Mouse (Mus musculus) WW6 (cell line): ENCODE measurements around the gene Mtfr2.

ENCODE experiments used
- DNase-seq: peaks from one replicate; pipeline ENCODE4 v3.0.0-alpha.2; 2013; ENCODE audit warnings: low read depth, low spot score

The Mtfr2 gene

DNA sequence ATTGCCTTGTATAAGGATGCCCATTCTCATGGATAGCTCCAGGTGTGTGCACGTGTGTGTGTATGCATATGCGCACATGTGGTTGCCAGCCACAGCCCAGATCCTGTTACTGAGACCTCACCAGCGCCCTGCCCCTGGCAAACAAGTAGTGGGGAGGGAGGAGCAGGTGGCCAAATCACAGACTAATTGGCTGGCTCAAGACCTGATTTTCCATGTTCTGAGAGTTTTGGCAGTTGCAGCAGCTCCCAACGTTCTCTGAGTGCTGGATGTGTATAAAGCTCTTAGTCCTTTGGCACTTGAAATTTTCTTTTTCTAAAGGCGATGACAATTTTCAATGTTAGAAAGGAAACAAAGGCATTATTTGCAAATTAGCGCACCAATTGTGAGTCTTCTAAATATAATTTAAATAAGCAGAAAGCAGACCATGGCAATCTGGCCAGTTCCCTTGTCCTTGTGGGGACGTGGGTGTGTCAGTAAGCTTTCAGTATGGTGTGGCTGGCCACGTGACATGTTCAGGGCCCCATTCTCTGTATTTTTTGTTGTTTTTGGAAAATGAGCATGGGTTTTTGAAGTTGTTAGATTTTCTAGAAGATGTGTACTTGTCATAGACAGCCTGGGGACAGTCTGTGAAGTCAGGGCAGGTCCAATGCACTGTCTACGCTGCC, 31.6 kb downstream of the Mtfr2 start:
- DNase-seq: no peak

DNA sequence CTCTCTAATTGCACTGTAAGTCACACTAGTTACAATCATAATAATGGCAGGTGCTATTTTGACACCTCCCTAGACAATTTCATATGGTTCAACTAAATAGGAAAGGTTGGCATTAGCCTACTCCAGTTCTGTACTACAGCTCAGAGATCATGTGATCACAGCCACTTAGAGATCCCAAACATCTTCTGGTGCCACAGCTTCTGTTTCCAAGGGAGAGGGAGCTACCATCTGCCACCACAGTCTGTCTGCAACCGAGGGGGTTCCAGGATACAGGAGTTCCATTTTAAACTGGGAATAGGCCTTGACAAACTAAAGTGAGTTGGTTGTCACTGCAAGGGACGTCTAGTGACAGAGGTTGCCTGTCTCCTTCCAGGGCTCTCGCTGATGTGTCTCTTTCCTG, 33.2 kb downstream of the Mtfr2 start:
- DNase-seq: no peak

DNA sequence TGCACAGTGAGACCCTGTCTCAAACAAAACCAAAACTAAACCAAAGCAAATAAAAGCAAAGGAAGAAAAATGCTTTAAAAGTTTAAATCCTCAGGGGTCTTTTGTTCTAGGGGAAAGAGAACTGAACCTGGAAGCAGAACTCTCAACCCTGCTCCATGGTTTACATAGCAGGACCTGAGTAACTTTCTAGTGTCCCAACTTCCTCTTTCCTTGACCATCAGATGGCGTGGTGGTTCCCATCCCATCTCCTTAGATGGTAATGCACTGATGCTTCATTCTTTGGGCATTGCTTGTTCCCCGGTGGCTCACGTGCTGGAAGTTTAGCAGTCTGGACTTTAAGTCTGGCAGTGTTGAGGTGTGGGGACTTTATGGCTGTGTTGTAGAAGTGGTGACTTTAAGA, 33.8 kb downstream of the Mtfr2 start:
- no peak for DNase-seq

DNA sequence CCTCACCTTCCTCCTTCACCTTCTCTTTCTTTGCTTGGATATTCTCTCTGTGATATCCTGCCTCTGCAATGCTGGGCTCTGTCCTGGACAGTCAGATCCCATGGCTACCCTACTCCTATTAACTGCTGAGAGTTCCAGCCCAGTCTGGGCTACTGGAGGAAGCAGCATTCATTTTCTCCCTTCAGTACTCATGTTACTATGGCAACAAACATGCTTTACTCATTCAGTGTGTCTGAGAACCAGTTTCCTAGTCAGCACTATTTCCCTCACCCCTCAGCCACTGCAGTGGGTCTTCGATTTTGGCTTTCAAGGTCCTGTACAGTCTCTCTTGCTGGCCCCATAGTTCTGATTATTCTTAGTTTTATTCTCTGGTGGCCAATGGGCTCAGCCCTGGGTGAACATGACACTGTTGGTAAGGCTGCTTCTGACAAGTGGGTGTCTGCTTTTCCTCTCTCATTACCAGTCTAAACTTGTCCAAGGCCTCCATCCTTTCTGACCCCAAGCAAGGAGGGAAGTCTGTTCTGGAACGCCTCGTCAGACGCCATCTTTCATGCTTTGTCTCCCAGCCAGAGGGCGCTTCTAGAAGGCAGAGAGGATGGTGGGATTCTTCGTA, 35.3 kb downstream of the Mtfr2 start:
- DNase-seq: no peak

DNA sequence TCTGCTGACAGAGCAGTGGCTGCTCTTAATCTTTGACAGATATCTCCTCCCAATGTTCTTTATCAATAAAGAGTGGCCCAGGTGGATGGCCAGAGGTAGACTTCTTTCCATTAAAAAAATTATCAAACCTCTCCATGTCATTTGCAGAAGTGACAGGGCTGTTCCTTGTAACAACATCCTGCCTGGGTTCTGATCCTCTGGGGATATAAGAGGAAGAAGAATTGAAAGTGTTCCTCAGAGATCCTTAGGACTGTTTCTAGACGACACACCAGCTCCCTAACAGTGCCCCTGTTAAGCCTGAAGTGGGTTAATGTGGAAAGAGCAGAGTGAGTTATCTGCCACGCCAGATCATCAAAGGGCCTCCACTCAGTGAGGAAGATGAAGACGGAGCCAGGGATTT, 43.0 kb downstream of the Mtfr2 start:
- DNase-seq: no peak

DNA sequence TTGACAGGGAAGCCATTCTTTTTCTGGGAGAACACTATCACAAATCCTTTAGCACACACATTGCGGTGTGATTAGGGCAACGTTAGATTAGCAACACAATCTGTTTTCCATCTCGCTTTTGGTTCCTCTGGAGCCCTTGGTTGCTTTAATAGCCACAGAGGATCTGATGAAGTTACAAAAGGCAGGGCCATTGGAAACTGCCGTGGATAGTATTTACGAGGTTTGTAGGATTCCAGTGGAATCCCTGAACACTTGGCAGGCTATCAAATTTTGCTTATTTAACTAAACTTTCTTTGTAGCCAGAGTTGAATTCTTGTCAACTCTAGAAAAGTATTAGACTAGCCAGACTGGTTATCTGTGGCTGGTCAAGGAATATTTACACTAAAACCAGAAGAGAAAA, 47.2 kb downstream of the Mtfr2 start:
- DNase-seq: no peak

DNA sequence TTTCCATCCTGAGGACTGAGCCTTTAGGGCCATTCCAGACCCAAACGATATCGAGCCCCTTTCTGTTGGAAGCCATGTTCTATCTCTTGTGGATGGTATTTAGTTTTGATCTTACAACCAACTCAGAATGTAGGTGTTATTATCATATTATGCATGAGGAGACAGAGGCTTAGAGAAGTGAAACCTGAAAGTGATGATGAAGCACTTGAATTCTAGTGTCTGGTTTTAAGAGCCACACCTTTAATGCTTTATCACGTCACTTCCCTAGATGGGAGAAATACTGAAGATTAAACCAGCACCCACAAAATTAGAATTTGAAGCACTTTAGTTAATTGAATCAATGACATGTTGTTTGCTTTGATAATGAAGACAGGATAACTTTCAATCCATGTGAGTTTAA, 48.2 kb downstream of the Mtfr2 start:
- no peak for DNase-seq

DNA sequence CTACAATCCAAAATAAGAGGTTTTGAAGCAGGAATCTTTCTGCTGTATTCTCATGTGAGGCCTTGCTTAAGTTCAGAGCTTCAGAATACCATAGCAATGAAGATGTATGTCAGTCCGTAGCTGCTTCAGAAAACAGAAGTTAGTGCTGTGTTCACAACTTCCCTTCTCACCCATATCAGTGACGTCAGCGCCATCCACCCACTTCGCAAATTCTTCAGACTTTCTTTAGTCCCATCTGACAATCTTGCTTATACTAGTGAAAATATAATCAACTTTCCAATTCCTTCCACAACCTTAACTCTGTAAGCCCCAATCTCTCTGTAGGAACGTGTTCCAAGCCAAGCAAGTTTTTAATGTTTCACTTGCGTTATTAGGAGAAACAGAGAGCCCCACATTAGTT, 50.7 kb downstream of the Mtfr2 start:
- DNase-seq: no peak

DNA sequence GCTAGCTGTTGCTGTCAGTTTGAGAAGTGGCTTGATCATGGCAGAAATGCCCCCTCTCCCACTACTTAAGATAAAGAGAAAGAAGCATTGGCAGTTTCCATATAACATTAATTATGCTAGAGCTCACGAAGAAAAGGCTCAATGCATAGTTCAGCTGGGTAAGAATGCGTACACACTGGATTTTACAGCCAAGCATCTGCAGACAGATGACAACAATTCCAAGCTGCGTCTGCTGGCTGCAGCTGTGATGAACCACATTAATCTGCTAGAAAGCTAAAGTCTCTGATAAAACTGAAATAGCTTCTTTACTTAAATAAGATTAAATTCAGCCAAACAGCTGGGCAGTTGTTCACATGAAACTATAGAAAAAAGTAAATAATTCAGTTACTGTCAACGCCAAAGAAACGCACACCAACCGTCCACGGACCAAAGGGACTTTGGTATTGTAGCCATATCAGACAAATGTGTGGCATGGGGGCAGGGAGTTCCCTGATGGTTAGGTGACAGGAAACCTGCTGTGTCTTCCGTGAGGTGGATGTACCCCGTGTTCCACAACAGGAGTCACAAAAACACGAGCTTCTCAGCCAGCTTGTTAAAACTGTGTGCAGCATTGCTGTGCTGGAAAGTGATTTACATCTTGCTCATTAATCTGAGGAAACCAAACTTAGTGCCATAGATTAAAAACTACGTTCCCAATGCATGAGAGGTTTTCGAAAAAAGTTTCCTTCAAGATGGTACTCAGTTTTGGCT, 51.2 kb downstream of the Mtfr2 start:
- DNase-seq: no peak

DNA sequence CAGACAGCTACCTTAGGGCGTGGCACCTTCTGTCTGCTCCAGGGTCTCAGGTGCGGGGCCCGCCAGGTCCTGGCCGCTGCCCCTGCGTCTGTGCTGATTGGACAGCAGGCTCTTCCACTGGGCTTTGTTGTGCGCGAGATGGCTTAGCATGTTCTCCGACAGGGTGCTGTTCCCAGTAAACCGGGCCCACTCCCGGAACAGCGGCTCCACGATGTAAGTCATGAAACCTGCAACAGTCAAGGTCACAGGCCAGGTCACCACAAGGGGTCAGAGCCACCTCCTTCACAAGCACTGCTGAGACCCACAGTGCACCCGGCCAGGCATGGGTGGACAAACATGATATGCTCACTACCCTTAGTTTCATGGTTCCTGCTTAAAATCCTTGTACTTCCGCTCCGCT, 52.8 kb downstream of the Mtfr2 start:
- peak; percentile 14 for DNase-seq

DNA sequence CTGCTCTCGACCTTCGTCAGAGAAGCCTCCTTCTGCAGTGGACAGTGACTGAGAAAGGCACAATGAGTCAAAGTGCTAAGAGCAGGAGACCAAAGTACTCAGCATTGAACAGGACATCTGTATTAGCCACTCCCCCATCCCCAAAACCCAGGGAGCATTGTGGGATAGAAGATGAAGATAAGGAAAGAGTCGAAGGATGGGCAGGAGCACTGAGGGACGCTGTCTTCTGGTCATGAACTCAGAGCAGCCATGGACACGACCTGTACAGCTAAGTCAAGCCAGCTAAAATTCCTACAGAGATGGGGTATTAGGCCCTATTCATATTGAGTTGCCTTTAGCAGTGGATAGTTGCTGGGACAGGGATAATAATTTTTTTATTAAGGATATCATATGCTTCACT, 55.4 kb downstream of the Mtfr2 start:
- DNase-seq: no peak

DNA sequence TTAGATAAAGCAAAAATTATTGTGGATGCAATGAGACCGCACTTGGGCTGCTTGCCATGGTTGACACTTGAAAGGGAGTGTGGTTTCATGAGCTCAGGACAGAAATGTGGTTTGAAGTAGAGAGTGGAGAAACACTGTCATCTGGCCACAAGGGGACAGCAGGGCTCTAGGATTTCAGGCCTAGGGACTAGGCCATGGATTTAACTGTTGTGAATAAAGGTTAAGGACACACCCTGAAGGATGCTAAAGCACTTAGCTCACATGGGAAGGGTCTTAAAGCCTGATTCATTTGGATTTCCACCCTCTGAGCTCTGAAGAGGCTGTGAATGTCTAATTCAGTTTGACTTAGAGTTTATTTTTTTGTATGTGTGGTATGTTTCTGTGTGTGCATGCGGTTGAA, 57.9 kb downstream of the Mtfr2 start:
- peak; percentile 7 for DNase-seq

DNA sequence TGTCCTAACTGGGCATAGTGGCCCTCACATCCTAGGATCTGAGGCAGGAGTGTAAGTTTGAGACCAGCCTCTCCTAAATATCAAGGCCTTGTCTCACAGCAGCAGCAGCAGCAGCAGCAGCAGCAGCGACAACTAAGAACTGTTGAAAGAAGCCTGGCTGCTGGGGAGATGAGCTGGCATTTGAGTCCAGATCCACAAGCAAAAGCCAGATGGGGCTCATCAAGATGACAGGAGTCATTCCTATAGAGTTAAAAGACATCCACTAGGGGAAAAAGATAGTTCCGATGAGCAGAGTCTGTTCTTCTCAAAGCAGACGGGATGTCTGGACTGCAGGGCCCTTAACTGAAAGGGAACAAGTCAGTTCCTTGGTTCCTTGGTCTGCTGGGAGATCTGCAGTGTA, 60.8 kb downstream of the Mtfr2 start:
- no peak for DNase-seq

DNA sequence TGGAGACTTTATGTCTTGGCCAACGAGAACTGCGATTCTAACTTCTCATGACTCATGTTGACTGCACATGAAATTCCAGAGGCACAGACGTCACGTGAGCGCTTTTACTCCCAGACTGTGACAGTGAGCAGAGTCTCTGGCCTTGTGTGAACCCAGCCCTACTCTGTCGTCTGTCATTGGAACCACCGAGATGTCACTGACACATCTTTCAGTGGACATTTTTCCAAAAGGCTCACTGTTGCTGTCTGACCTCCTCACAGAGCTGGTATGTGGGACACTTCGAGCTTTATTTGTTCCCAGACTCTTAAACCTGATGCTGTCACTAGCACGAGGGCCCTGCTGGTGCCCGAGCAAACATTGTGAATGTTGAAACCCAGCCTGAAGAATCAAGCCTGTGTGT, 61.6 kb downstream of the Mtfr2 start:
- DNase-seq: no peak
